ENCODE assay signal across 8 mouse cellular contexts in the genomic region with DNA sequence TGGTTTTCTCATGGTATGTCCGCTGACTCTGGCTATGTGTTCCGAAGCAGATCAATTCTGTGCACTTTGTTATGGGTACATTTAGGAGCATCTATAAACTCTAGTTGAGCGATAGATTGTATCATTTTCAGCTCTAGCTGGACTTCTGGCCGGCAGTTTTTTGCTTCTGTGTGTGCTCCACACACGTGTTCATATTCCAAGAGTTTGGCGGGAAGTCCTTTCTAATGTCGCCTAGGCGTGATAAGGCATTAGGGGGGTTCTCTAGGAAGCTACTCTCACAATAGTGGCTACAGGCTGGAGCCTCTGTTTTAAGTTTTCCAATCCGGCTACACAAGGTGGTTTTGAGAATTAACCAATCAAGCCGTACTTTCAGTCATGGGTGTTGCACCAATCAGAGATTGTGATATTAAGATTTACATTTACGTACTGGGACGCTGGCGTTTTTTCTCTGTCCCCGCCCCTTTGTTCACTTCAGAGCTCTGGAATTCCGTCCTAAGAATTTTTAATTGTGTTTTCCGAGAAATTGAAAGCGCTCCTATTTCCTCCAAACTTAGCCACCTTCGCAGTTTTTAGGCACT. TPM values are rescaled to one million over a fixed set of nuclear protein-coding genes. Genes with fewer than 3 reads are reported as not detected.
DNase-seq lines count a peak whose midpoint lies in the region; ATAC-seq lines count a peak whose summit lies in the region.

No protein-coding gene starts in this region.

- peaks cover 15% of the 10 kb centered on the region for H3K4me1 ChIP-seq in forebrain, embryonic 16.5 days (replicated peaks; ENCODE audit: control insufficient read depth, insufficient read depth, low read length)
- H3K4me1 ChIP-seq in hindbrain, embryonic 11.5 days (replicated peaks; ENCODE audit: control insufficient read depth, insufficient read depth, low read length) = no peaks in the 10 kb centered on the region
- H3K4me1 ChIP-seq in lung, embryonic 16.5 days (replicated peaks; ENCODE audit: control insufficient read depth, insufficient read depth, low read length) = peaks cover 10% of the 10 kb centered on the region

- H3K9ac ChIP-seq in forebrain, embryonic 16.5 days (replicated peaks; ENCODE audit: low read depth, low read length) = peak overlapping the region; percentile 68
- peak overlapping the region; percentile 90 for H3K9ac ChIP-seq in hindbrain, embryonic 11.5 days (ENCODE audit: low read depth, low read length)
- peak overlapping the region; percentile 87 for H3K9ac ChIP-seq in lung, embryonic 16.5 days (ENCODE audit: low read length)

- H3K9me3 ChIP-seq in forebrain, embryonic 16.5 days (ENCODE audit: control insufficient read depth, low read length) = no peaks in the 10 kb centered on the region
- H3K9me3 ChIP-seq in hindbrain, embryonic 11.5 days (ENCODE audit: control insufficient read depth, low read length) = no peaks in the 10 kb centered on the region
- no peaks in the 10 kb centered on the region for H3K9me3 ChIP-seq in lung, embryonic 16.5 days (ENCODE audit: control insufficient read depth, low read length)

- no peaks in the 10 kb centered on the region for H3K36me3 ChIP-seq in forebrain, embryonic 16.5 days (ENCODE audit: control insufficient read depth, insufficient read depth)
- H3K36me3 ChIP-seq in hindbrain, embryonic 11.5 days (ENCODE audit: control insufficient read depth, insufficient read depth, low read length) = no peaks in the 10 kb centered on the region
- H3K36me3 ChIP-seq in lung, embryonic 16.5 days (ENCODE audit: control insufficient read depth, insufficient read depth, low read length) = no peaks in the 10 kb centered on the region

- peak overlapping the region; percentile 99 for H3K4me2 ChIP-seq in forebrain, embryonic 16.5 days (ENCODE audit: low read length)
- peak overlapping the region; percentile 98 for H3K4me2 ChIP-seq in hindbrain, embryonic 11.5 days (replicated peaks; ENCODE audit: low read depth, low read length)
- peak overlapping the region; percentile 82 for H3K4me2 ChIP-seq in lung, embryonic 16.5 days (ENCODE audit: low read depth, low read length)

- H3K27ac ChIP-seq in forebrain, embryonic 16.5 days (ENCODE audit: low read length) = peak overlapping the region; percentile 80
- H3K27ac ChIP-seq in hindbrain, embryonic 11.5 days (ENCODE audit: low read depth, low read length) = peak overlapping the region; percentile 97
- peak overlapping the region; percentile 98 for H3K27ac ChIP-seq in lung, embryonic 16.5 days (ENCODE audit: low read length)

- under 1% methylated on average over 18 of the region's 18 CpGs for WGBS in forebrain, embryonic 16.5 days
- WGBS in hindbrain, embryonic 11.5 days = under 1% methylated on average over 18 of the region's 18 CpGs
- WGBS in lung, embryonic 16.5 days = 0% methylated on average over 18 of the region's 18 CpGs

- H3K27me3 ChIP-seq in forebrain, embryonic 16.5 days (replicated peaks; ENCODE audit: control insufficient read depth, insufficient read depth, low read length) = no peaks in the 10 kb centered on the region
- no peaks in the 10 kb centered on the region for H3K27me3 ChIP-seq in hindbrain, embryonic 11.5 days (ENCODE audit: control insufficient read depth, insufficient read depth, low read length)
- H3K27me3 ChIP-seq in lung, embryonic 16.5 days (ENCODE audit: control insufficient read depth, insufficient read depth, low read depth, low read length) = no peaks in the 10 kb centered on the region

- peak; percentile 83 for ATAC-seq in forebrain, embryonic 16.5 days
- ATAC-seq in hindbrain, embryonic 11.5 days (ENCODE audit: low FRiP score) = peak; percentile 82
- ATAC-seq in lung, embryonic 16.5 days (ENCODE audit: low read depth) = peak; percentile 78

- DNase-seq in Muller cell, postnatal 12 days (ENCODE audit: inconsistent ontology term) = peak; percentile 86
- DNase-seq in cerebellum, adult 18-20 months = peak; percentile 64 to 68
- peak; percentile 85 for DNase-seq in hindbrain, embryonic 11.5 days (ENCODE audit: low spot score)
- DNase-seq in layer of hippocampus, postnatal 10 days (ENCODE audit: low spot score in 2 of 2) = peak; percentile 37 to 60
- DNase-seq in retina, adult 2 months (ENCODE audit: low read depth, low spot score) = peak; percentile 76
- DNase-seq in urinary bladder, postnatal 36 days (ENCODE audit: low spot score in 2 of 2) = peak; percentile 49 to 56

- peak overlapping the region; percentile 58 for H3K4me3 ChIP-seq in forebrain, embryonic 16.5 days (replicated peaks; ENCODE audit: low read length)
- H3K4me3 ChIP-seq in hindbrain, embryonic 11.5 days (ENCODE audit: low read depth, low read length) = peak overlapping the region; percentile 57
- peak overlapping the region; percentile 69 for H3K4me3 ChIP-seq in lung, embryonic 16.5 days (ENCODE audit: low read length)

RNA-seq across cellular contexts. Expression of a gene that starts 2.9 kb away (rescaled TPM):
- 0.15 and 0.22 TPM in 2 replicates for polyA plus RNA-seq in forebrain, embryonic 16.5 days (2015; fragmentation: Nextera tagmentation; extraction: Ambion mirVana)
- 0.56 and 0.57 TPM in 2 replicates for polyA plus RNA-seq in hindbrain, embryonic 11.5 days (2014; fragmentation: Nextera tagmentation; extraction: Ambion mirVana)
- total RNA-seq in layer of hippocampus, postnatal 10 days (2021) = 1 to 10 TPM; 6.4 to 6.6 TPM
- 0.58 and 0.79 TPM in 2 replicates for polyA plus RNA-seq in lung, embryonic 16.5 days (2015; fragmentation: Nextera tagmentation; extraction: Ambion mirVana)

RNA-seq across cellular contexts. Expression of a gene that starts 4.5 kb away (rescaled TPM):
- not detected in 2 replicates for polyA plus RNA-seq in forebrain, embryonic 16.5 days (2015; fragmentation: Nextera tagmentation; extraction: Ambion mirVana)
- polyA plus RNA-seq in hindbrain, embryonic 11.5 days (2014; fragmentation: Nextera tagmentation; extraction: Ambion mirVana) = 0.56 and 0.80 TPM in 2 replicates
- total RNA-seq in layer of hippocampus, postnatal 10 days (2021) = 100 to 1,000 TPM; 140 to 182 TPM
- polyA plus RNA-seq in lung, embryonic 16.5 days (2015; fragmentation: Nextera tagmentation; extraction: Ambion mirVana) = 0.78 and 2.4 TPM in 2 replicates

RNA-seq across cellular contexts. Expression of a gene that starts 6.2 kb away (rescaled TPM):
- polyA plus RNA-seq in forebrain, embryonic 16.5 days (2015; fragmentation: Nextera tagmentation; extraction: Ambion mirVana) = 2.0 and 3.4 TPM in 2 replicates
- 6.7 and 6.9 TPM in 2 replicates for polyA plus RNA-seq in hindbrain, embryonic 11.5 days (2014; fragmentation: Nextera tagmentation; extraction: Ambion mirVana)
- total RNA-seq in layer of hippocampus, postnatal 10 days (2021) = 10 to 100 TPM; 77.0 to 85.3 TPM
- polyA plus RNA-seq in lung, embryonic 16.5 days (2015; fragmentation: Nextera tagmentation; extraction: Ambion mirVana) = 4.9 and 7.8 TPM in 2 replicates

RNA-seq across cellular contexts. Expression of a gene that starts 12.1 kb away (rescaled TPM):
- 0.30 and 0.61 TPM in 2 replicates for polyA plus RNA-seq in forebrain, embryonic 16.5 days (2015; fragmentation: Nextera tagmentation; extraction: Ambion mirVana)
- polyA plus RNA-seq in hindbrain, embryonic 11.5 days (2014; fragmentation: Nextera tagmentation; extraction: Ambion mirVana) = 1.0 and 1.1 TPM in 2 replicates
- 10 to 100 TPM; 28.3 to 32.7 TPM for total RNA-seq in layer of hippocampus, postnatal 10 days (2021)
- polyA plus RNA-seq in lung, embryonic 16.5 days (2015; fragmentation: Nextera tagmentation; extraction: Ambion mirVana) = 0.49 and 0.93 TPM in 2 replicates

RNA-seq across cellular contexts. Expression of a gene that starts 12.7 kb away (rescaled TPM):
- polyA plus RNA-seq in forebrain, embryonic 16.5 days (2015; fragmentation: Nextera tagmentation; extraction: Ambion mirVana) = 0.23 and 0.47 TPM in 2 replicates
- polyA plus RNA-seq in hindbrain, embryonic 11.5 days (2014; fragmentation: Nextera tagmentation; extraction: Ambion mirVana) = 0.60 and 0.89 TPM in 2 replicates
- total RNA-seq in layer of hippocampus, postnatal 10 days (2021) = 1 to 10 TPM; 5.1 TPM
- 1.3 and 2.0 TPM in 2 replicates for polyA plus RNA-seq in lung, embryonic 16.5 days (2015; fragmentation: Nextera tagmentation; extraction: Ambion mirVana)

Comparison
In these comparisons a context has a peak if more than half of its experiments do, and no peak if none do; other contexts are left out.
1. Peak in every context shown above with its lines: DNase-seq, ATAC-seq, H3K4me3 ChIP-seq and H3K27ac ChIP-seq.